Mouse (Mus musculus) testis, adult 2 months (tissue): ENCODE results near the gene Fbn1.

ENCODE experiments used
- CTCF ChIP-seq: fragments of 200-500 bp; IDR thresholded peaks from 2 replicates; pipeline ENCODE4 v1.5.1; 2012; ENCODE audit warnings: low read depth, mild to moderate bottlenecking, inconsistent platforms, low read length, moderate library complexity; ENCODE audit not compliant: control insufficient read depth, insufficient read depth, insufficient replicate concordance
- POLR2A ChIP-seq: fragments of 200-500 bp; IDR thresholded peaks from 2 replicates; pipeline ENCODE4 v1.6.1; 2012; ENCODE audit warnings: low read depth, mild to moderate bottlenecking, inconsistent platforms, low read length, moderate library complexity; ENCODE audit not compliant: control insufficient read depth

DNA sequence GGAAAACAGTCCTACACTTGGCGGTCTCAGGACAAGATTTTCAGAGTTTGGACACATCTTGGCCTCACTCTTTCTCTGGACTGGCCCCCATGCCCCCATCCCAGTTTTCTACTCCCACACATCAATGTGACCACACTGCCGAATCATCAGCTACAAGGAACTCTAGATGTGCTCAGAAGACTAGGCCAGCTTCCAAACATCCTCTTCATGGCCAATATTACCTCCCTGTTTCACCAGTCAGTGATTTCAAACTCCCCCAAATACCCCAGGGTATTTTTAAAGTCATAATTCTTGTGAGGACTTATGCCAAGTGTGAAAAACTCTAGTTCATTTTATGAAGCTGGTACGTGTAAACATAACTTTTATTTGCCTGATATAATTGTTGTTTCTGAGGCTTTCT, 37.2 kb upstream of the Fbn1 start:
- TF ChIP-seq CTCF, result no peak
- TF ChIP-seq POLR2A, result no peak
